ENCODE assay signal across 26 mouse cellular contexts in the genomic region with DNA sequence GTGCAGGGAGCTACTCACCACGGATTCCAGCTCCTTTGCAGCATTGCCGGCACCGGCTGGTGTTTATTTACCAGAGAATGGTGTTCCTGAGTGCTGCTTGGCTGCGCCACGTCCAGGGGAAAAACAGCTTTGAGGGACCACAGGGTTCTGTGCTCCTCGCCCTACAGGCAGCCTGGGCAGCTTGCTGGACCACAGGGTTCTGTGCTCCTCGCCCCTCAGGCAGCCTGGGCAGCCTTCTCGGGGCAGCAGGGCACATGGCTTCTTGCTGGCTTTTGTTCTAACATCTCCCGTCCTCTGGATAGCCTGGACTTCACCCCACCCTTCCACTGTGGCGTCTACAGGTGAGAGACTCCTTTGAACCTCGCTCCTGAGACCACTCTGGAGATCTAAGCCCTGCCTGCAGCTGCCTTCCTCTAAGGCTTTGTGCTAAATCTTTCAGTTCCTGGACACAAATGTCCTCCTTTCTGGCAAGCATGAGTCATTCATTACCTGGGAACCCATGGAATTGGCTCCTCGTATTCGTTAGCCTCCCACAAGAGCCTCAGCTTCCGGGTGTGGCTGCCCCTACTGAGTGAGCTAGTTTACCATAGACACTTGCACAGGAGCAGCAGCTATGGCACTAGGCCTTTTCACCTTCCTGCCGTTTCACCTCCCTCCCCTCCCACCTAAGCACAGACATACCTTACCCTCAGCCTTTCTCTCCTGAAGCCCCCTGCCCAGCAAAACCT. TPM values are rescaled to one million over a fixed set of nuclear protein-coding genes. Genes with fewer than 3 reads are reported as not detected.
DNase-seq lines count a peak whose midpoint lies in the region; ATAC-seq and TF ChIP-seq lines count a peak whose summit lies in the region.
"Had no signal": no experiment of that assay in that cellular context is flagged by ENCODE, and none has a peak within 500 bp of the region (broad histone marks: within the 10 kb centered on the region; RNA-seq: fewer than 3 reads in every experiment).

No protein-coding gene starts in this region.

- no peaks in the 10 kb centered on the region; the same call in 1 of the 2 replicates for H3K27me3 ChIP-seq in midbrain, embryonic 11.5 days (ENCODE audit: control insufficient read depth, insufficient read depth, low read length)
- H3K27me3 ChIP-seq in midbrain, embryonic 15.5 days (replicated peaks) = no peaks in the 10 kb centered on the region
- H3K27me3 ChIP-seq in stomach, postnatal 0 days (ENCODE audit: control insufficient read depth, insufficient read depth, low read length) = no peaks in the 10 kb centered on the region
- H3K27me3 ChIP-seq: neural tube, embryonic 12.5 days had no signal

- ATAC-seq in frontal cortex, adult (ENCODE audit: low TSS enrichment) = peak; percentile 52; the same call in 1 of the 2 replicates
- no peak for ATAC-seq in midbrain, embryonic 11.5 days (ENCODE audit: low FRiP score)
- ATAC-seq in midbrain, embryonic 15.5 days (replicated peaks) = no peak
- ATAC-seq in stomach, postnatal 0 days (ENCODE audit: low FRiP score, low TSS enrichment) = peak; percentile 74
- ATAC-seq: CD4-positive, CD25-positive, alpha-beta regulatory T cell, adult 4 months; lung, postnatal 0 days had no signal

- peak; percentile 52 for DNase-seq in cerebellum, adult 11-12 months
- DNase-seq in cerebellum, postnatal 10 days = no peak
- no peak for DNase-seq in frontal cortex, adult 2 months (ENCODE audit: extremely low spot score in 1 of 2, low spot score in 1 of 2)
- DNase-seq in midbrain, embryonic 11.5 days (ENCODE audit: low spot score, missing footprints) = peak; percentile 87
- DNase-seq in stomach, postnatal 0 days (ENCODE audit: low spot score) = peak; percentile 49
- no peak for DNase-seq in adrenal gland, postnatal 36 days
- DNase-seq: heart, postnatal 10 days; layer of hippocampus, postnatal 36 days; thymus, postnatal 36 days had no signal

- TF ChIP-seq EP300 in stomach, postnatal 0 days (optimal IDR thresholded peaks at IDR 0.05) = no peak

- H3K9ac ChIP-seq in midbrain, embryonic 11.5 days (ENCODE audit: low read length) = 0 out of 2 replicates have a peak overlapping the region, but pooled peaks have one; percentile 20
- no peak overlapping the region for H3K9ac ChIP-seq in midbrain, embryonic 15.5 days
- H3K9ac ChIP-seq in stomach, postnatal 0 days (ENCODE audit: low read length) = no peak overlapping the region
- H3K9ac ChIP-seq: neural tube, embryonic 12.5 days had no signal

- no peak for TF ChIP-seq CTCF in stomach, postnatal 0 days (IDR thresholded peaks at IDR 0.05; ENCODE audit: low read depth)

- H3K36me3 ChIP-seq in midbrain, embryonic 11.5 days (ENCODE audit: control insufficient read depth, insufficient read depth, low read length) = no peaks in the 10 kb centered on the region
- H3K36me3 ChIP-seq in midbrain, embryonic 15.5 days (replicated peaks) = no peaks in the 10 kb centered on the region
- H3K36me3 ChIP-seq in stomach, postnatal 0 days (ENCODE audit: control insufficient read depth, insufficient read depth, low read length) = no peaks in the 10 kb centered on the region
- H3K36me3 ChIP-seq: G1E; heart, embryonic 10.5 days; neural tube, embryonic 12.5 days had no signal

- peaks cover 23% of the 10 kb centered on the region for H3K4me1 ChIP-seq in midbrain, embryonic 11.5 days (ENCODE audit: control insufficient read depth, insufficient read depth, low read length)
- 0 out of 2 replicates have a peak, but pooled peaks cover 3% of the 10 kb centered on the region for H3K4me1 ChIP-seq in midbrain, embryonic 15.5 days
- no peaks in the 10 kb centered on the region for H3K4me1 ChIP-seq in stomach, postnatal 0 days (replicated peaks; ENCODE audit: control insufficient read depth, insufficient read depth)

- H3K9me3 ChIP-seq in midbrain, embryonic 11.5 days (ENCODE audit: control insufficient read depth, low read length) = no peaks in the 10 kb centered on the region
- H3K9me3 ChIP-seq in midbrain, embryonic 15.5 days = no peaks in the 10 kb centered on the region
- H3K9me3 ChIP-seq in stomach, postnatal 0 days (ENCODE audit: control insufficient read depth, low read length) = no peaks in the 10 kb centered on the region
- H3K9me3 ChIP-seq: heart, embryonic 10.5 days; neural tube, embryonic 12.5 days had no signal

- no peak overlapping the region for H3K4me3 ChIP-seq in midbrain, embryonic 11.5 days (ENCODE audit: low read depth, low read length)
- no peak overlapping the region for H3K4me3 ChIP-seq in midbrain, embryonic 15.5 days
- H3K4me3 ChIP-seq in stomach, postnatal 0 days (ENCODE audit: low read depth, low read length) = no peak overlapping the region
- H3K4me3 ChIP-seq: erythroblast, embryonic 14.5 days; heart, embryonic 10.5 days; neural tube, embryonic 12.5 days had no signal

- H3K4me2 ChIP-seq in midbrain, embryonic 11.5 days = no peak overlapping the region
- H3K4me2 ChIP-seq in midbrain, embryonic 15.5 days = no peak overlapping the region
- no peak overlapping the region for H3K4me2 ChIP-seq in stomach, postnatal 0 days (replicated peaks; ENCODE audit: low read depth)
- H3K4me2 ChIP-seq: liver, embryonic 11.5 days; neural tube, embryonic 12.5 days had no signal

- H3K27ac ChIP-seq in midbrain, embryonic 11.5 days (ENCODE audit: low read depth, low read length) = no peak overlapping the region
- no peak overlapping the region for H3K27ac ChIP-seq in midbrain, embryonic 15.5 days
- H3K27ac ChIP-seq in stomach, postnatal 0 days (replicated peaks) = no peak overlapping the region
- H3K27ac ChIP-seq: heart, embryonic 10.5 days; kidney, postnatal 0 days; neural tube, embryonic 12.5 days had no signal

- 75% methylated on average over 15 of the region's 15 CpGs for WGBS in midbrain, embryonic 11.5 days
- 66% methylated on average over 15 of the region's 15 CpGs for WGBS in midbrain, embryonic 15.5 days
- 41% methylated on average over 15 of the region's 15 CpGs for WGBS in stomach, postnatal 0 days

RNA-seq across cellular contexts. Expression of gene Gpr142, which starts 4.0 kb away (rescaled TPM):
- polyA plus RNA-seq in frontal cortex, adult 2 months (2012; rRNA removed) = 0.08 TPM in 1 of 2 replicates, not detected in the other
- 0.12 TPM in 1 of 2 replicates, not detected in the other for polyA plus RNA-seq in midbrain, embryonic 11.5 days (2014; fragmentation: Nextera tagmentation; extraction: Ambion mirVana)
- not detected in 2 replicates for polyA plus RNA-seq in midbrain, embryonic 15.5 days (2015; fragmentation: Nextera tagmentation; extraction: Ambion mirVana)
- polyA plus RNA-seq in stomach, postnatal 0 days (2015; fragmentation: Nextera tagmentation; extraction: Ambion mirVana) = 0.08 TPM in 1 of 2 replicates, not detected in the other
- not detected for total RNA-seq in adrenal gland, postnatal 36 days (2021)
- total RNA-seq: gastrocnemius, postnatal 4 days; heart, postnatal 10 days; layer of hippocampus, adult 18-20 months; layer of hippocampus, postnatal 36 days; left cerebral cortex, postnatal 25 days; megakaryocyte progenitor cell, adult 5-6 weeks; monocyte, adult 5-6 weeks had no signal
- polyA plus RNA-seq: CD4-positive, CD25-positive, alpha-beta regulatory T cell, adult 4 months; erythroblast, embryonic 14.5 days; G1E; heart, embryonic 10.5 days; kidney, postnatal 0 days; liver, embryonic 11.5 days; lung, postnatal 0 days; neural tube, embryonic 12.5 days; spleen, adult 2 months; testis, adult 2 months had no signal

RNA-seq across cellular contexts. Expression of gene Btbd17, which starts 7.0 kb away (rescaled TPM):
- polyA plus RNA-seq in frontal cortex, adult 2 months (2012; rRNA removed) = 55.1 and 55.7 TPM in 2 replicates
- 65.3 and 70.2 TPM in 2 replicates for polyA plus RNA-seq in midbrain, embryonic 11.5 days (2014; fragmentation: Nextera tagmentation; extraction: Ambion mirVana)
- polyA plus RNA-seq in midbrain, embryonic 15.5 days (2015; fragmentation: Nextera tagmentation; extraction: Ambion mirVana) = 21.4 and 28.4 TPM in 2 replicates
- polyA plus RNA-seq in stomach, postnatal 0 days (2015; fragmentation: Nextera tagmentation; extraction: Ambion mirVana) = 0.44 and 0.74 TPM in 2 replicates
- total RNA-seq in adrenal gland, postnatal 36 days (2021) = not detected
- total RNA-seq: megakaryocyte progenitor cell, adult 5-6 weeks; monocyte, adult 5-6 weeks had no signal
- polyA plus RNA-seq: CD4-positive, CD25-positive, alpha-beta regulatory T cell, adult 4 months; erythroblast, embryonic 14.5 days; G1E had no signal

RNA-seq across cellular contexts. Expression of gene Kif19a, which starts 37.5 kb away (rescaled TPM):
- polyA plus RNA-seq in frontal cortex, adult 2 months (2012; rRNA removed) = 5.0 and 5.8 TPM in 2 replicates
- polyA plus RNA-seq in midbrain, embryonic 11.5 days (2014; fragmentation: Nextera tagmentation; extraction: Ambion mirVana) = 0.61 and 0.94 TPM in 2 replicates
- 0.40 and 0.46 TPM in 2 replicates for polyA plus RNA-seq in midbrain, embryonic 15.5 days (2015; fragmentation: Nextera tagmentation; extraction: Ambion mirVana)
- 0.35 and 0.58 TPM in 2 replicates for polyA plus RNA-seq in stomach, postnatal 0 days (2015; fragmentation: Nextera tagmentation; extraction: Ambion mirVana)
- total RNA-seq in adrenal gland, postnatal 36 days (2021) = under 1 TPM; 0.63 TPM
- total RNA-seq: G1E; megakaryocyte progenitor cell, adult 5-6 weeks had no signal
- polyA plus RNA-seq: CD4-positive, CD25-positive, alpha-beta regulatory T cell, adult 4 months; erythroblast, embryonic 14.5 days; G1E; liver, embryonic 11.5 days had no signal

RNA-seq across cellular contexts. Expression of gene Gprc5c, which starts 48.2 kb away (rescaled TPM):
- polyA plus RNA-seq in frontal cortex, adult 2 months (2012; rRNA removed) = 3.5 and 4.7 TPM in 2 replicates
- polyA plus RNA-seq in midbrain, embryonic 11.5 days (2014; fragmentation: Nextera tagmentation; extraction: Ambion mirVana) = 8.9 and 10.7 TPM in 2 replicates
- 9.3 and 9.4 TPM in 2 replicates for polyA plus RNA-seq in midbrain, embryonic 15.5 days (2015; fragmentation: Nextera tagmentation; extraction: Ambion mirVana)
- 10.8 and 11.2 TPM in 2 replicates for polyA plus RNA-seq in stomach, postnatal 0 days (2015; fragmentation: Nextera tagmentation; extraction: Ambion mirVana)
- total RNA-seq in adrenal gland, postnatal 36 days (2021) = 1 to 10 TPM; 6.9 to 8.8 TPM
- polyA plus RNA-seq: CD4-positive, CD25-positive, alpha-beta regulatory T cell, adult 4 months; G1E had no signal

Comparison
In these comparisons a context has a peak if more than half of its experiments do, and no peak if none do; other contexts are left out.
1. DNase-seq: peak in cerebellum, adult 11-12 months (single experiment), midbrain, embryonic 11.5 days (single experiment) and stomach, postnatal 0 days (single experiment); none in cerebellum, postnatal 10 days (0 of 2), frontal cortex, adult 2 months (0 of 2) and adrenal gland, postnatal 36 days (0 of 2).
2. ATAC-seq: peak in frontal cortex, adult (single experiment) and stomach, postnatal 0 days (single experiment); none in midbrain, embryonic 11.5 days (single experiment) and midbrain, embryonic 15.5 days (single experiment).
3. RNA of gene Btbd17, which starts 7.0 kb away (polyA plus RNA-seq): 65.3 to 70.2 TPM in midbrain, embryonic 11.5 days, 55.1 to 55.7 TPM in frontal cortex, adult 2 months and 21.4 to 28.4 TPM in midbrain, embryonic 15.5 days; 0.44 to 0.74 TPM in stomach, postnatal 0 days; every median in the first group is over 10 times any median in the second.